Mouse (Mus musculus) lung, adult 2 months (tissue): ENCODE data around the gene Snrnp25. TPM values are rescaled to one million over a fixed set of nuclear protein-coding genes. Genes with fewer than 3 reads are reported as not detected.

Experiments used
- DNase-seq: peaks from one replicate; pipeline ENCODE4 v3.0.0; 2022
- H3K4me1 ChIP-seq: fragments of 200-500 bp; 2 replicates; pipeline ENCODE4 v1.6.1; 2011; ENCODE audit warnings: low read length; ENCODE audit not compliant: control insufficient read depth, insufficient read depth
- H3K4me3 ChIP-seq: fragments of 200-500 bp; replicated peaks from 2 replicates; pipeline ENCODE3; 2011; ENCODE audit warnings: low read depth, mild to moderate bottlenecking, control low read depth, low read length; ENCODE audit errors: extremely low read depth
- CTCF ChIP-seq: fragments of 200-500 bp; IDR thresholded peaks from 2 replicates; pipeline ENCODE4 v1.5.1; 2011; ENCODE audit warnings: mild to moderate bottlenecking, low read length, control low read depth; ENCODE audit not compliant: insufficient read depth
- POLR2A ChIP-seq: fragments of 200-500 bp; IDR thresholded peaks from 2 replicates; pipeline ENCODE4 v1.6.1; 2011; ENCODE audit warnings: low read depth, mild to moderate bottlenecking, control low read depth, low read length, borderline replicate concordance; ENCODE audit errors: extremely low read depth
- WGBS: fragments of 180-500 bp; shearing (Covaris S2); methylation state at CpG from one replicate; pipeline ENCODE4 v1.1.7; 2018; 5-methylcytosine and 5-hydroxymethylcytosine counted together
- polyA plus RNA-seq: library from polyadenylated mRNA; depleted of rRNA; stranded (reverse); fragments of >200 nt; gene quantifications from 2 replicates; pipeline ENCODE4 v1.2.3, GENCODE M21; 2012

The Snrnp25 gene
- polyA plus RNA-seq, 1 experiment = 16.5 TPM

GRCm38 (mm10) chr11:32238093-32238860 is 33.1 kb downstream of the Snrnp25 start:
- TF ChIP-seq CTCF = peak; percentile 99
- TF ChIP-seq POLR2A = no peak
- Histone ChIP-seq H3K4me3 (no peak overlapping the region), H3K4me1 (no peaks in the 10 kb centered on the region; the same call in 1 of the 2 replicates)
- peak; percentile 80 for DNase-seq
- 66% methylated on average over 5 of the region's 5 CpGs for WGBS

GRCm38 (mm10) chr11:32241391-32241790 is 36.2 kb downstream of the Snrnp25 start:
- Histone ChIP-seq H3K4me1 (no peaks in the 10 kb centered on the region; the same call in 1 of the 2 replicates), H3K4me3 (no peak overlapping the region)
- no peak for TF ChIP-seq CTCF
- TF ChIP-seq POLR2A = no peak
- DNase-seq = no peak

DNA sequence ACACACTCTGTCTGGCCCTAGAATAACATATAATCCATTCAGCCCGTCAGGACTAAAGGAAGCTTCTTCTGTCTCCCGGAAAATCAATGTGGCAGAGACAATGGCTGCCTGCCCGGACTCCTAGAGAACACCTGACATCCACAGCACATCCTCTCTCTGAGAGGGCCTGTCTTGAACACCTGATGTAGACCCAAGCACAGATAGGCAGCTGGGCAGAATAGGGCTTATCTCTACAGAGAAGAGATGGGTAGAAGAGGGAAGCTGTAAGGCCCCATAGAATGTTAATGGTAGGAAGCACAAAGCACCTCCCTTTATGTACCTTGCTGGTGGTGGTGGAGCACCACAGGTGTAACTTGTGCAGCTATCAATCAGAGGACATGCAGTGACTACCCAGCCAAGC is 37.0 kb downstream of the Snrnp25 start:
- WGBS = 82% methylated on average over 3 of the region's 3 CpGs
- Histone ChIP-seq H3K4me1 (no peaks in the 10 kb centered on the region; the same call in 1 of the 2 replicates), H3K4me3 (no peak overlapping the region)
- DNase-seq = no peak
- TF ChIP-seq POLR2A (no peak), CTCF (no peak)

DNA sequence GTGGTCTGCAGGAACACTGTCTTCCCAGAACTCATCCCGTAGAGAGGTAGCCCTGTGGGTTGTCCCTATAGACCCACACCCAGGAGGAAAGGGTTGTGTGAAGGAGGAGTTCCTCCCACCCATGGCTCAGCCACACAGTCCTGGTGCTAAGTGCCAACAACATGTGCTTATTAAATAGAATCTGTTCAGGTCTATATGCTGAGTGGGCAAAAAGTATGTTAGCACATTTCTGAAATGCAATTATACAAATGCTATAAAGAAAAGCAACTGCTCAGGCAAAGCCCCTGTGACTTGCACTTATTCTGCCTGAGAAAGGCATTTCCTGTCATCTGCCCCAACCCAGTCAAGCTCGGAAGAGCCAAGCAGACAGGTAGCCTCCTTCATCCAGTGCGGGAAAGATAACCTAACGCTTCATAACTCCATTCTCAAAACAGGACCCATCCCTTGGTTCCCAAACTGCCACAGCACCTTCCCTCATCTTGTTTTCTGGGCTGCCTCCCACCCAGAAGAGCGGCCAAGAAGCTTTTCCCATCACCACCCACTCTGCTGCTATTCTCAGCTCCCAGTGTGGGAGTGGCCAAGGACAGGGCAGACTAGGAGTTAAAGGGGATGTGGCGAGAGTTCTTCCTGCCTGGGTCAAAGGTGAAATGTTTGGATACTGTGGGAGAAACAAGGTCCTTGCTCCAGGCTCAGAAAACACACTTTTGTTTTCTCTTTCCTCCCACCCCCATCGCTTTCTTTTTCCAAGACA is 38.2 kb downstream of the Snrnp25 start:
- WGBS = 59% methylated on average over 7 of the region's 7 CpGs
- TF ChIP-seq POLR2A = no peak
- TF ChIP-seq CTCF = no peak

GRCm38 (mm10) chr11:32244064-32244463 is 38.8 kb downstream of the Snrnp25 start:
- no peaks in the 10 kb centered on the region; the same call in 1 of the 2 replicates for H3K4me1 ChIP-seq
- no peak overlapping the region for H3K4me3 ChIP-seq
- TF ChIP-seq CTCF (no peak), POLR2A (no peak)
- no peak for DNase-seq
- 76% methylated on average over 3 of the region's 3 CpGs for WGBS

More for the DNA sequence above, 38.2 kb downstream of the Snrnp25 start:
- DNase-seq = no peak
- H3K4me3 ChIP-seq = no peak overlapping the region
- no peaks in the 10 kb centered on the region; the same call in 1 of the 2 replicates for H3K4me1 ChIP-seq

- Histone ChIP-seq H3K4me1 (no peaks in the 10 kb centered on the region; the same call in 1 of the 2 replicates), H3K4me3 (no peak overlapping the region)
- DNase-seq = no peak
- 86% methylated on average over 1 of the region's 1 CpGs for WGBS
- no peak for TF ChIP-seq CTCF
- TF ChIP-seq POLR2A = no peak
These were observed 39.4 kb downstream of the Snrnp25 start for GRCm38 (mm10) chr11:32244617-32245016.

DNA sequence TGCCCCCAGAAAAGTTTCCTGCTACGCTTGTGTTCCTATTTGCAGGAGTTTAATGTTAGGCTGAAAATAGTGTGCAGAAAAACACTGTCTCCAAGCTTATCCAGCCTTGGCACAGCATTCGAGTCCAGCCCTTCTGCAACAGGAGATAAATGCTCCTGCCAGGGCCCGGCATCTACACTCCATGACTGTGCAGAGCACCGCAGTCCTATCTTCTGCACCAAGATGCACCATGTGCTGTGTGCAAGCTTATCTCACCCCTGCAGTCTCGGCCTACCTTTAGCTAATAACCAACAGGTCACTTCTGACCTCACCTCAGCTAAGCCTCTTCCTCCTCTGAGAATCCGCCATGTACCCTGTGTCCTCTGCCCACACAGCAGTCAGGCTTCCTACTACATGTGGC is 40.4 kb downstream of the Snrnp25 start:
- H3K4me1 ChIP-seq = no peaks in the 10 kb centered on the region; the same call in 1 of the 2 replicates
- 92% methylated on average over 6 of the region's 6 CpGs for WGBS
- no peak for DNase-seq
- TF ChIP-seq POLR2A (no peak), CTCF (no peak)
- H3K4me3 ChIP-seq = no peak overlapping the region

DNA sequence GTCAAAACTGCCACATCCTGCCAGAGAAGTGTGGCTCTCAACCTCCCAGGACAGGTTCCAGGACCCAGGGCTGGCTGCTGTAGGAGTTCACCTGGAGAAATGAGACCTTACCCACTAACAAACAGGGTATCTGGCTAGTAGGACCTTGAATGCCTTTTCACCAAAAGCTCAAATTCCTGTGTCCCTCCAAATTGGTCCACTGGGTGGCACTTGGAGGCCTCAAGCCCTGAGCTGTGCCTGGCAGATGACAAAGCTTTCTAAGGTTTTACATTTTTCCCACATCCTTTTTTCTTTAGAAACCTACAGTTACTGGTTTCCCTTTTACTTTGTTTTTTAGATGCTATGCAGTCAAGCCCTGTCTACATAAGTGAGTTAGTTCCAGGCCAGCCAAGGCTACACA is 41.9 kb downstream of the Snrnp25 start:
- TF ChIP-seq CTCF (no peak), POLR2A (no peak)
- no peak for DNase-seq
- no peak overlapping the region for H3K4me3 ChIP-seq
- no peaks in the 10 kb centered on the region; the same call in 1 of the 2 replicates for H3K4me1 ChIP-seq

- WGBS = 78% methylated on average over 3 of the region's 3 CpGs
- no peak for DNase-seq
- TF ChIP-seq POLR2A (no peak), CTCF (no peak)
- no peaks in the 10 kb centered on the region; the same call in 1 of the 2 replicates for H3K4me1 ChIP-seq
- no peak overlapping the region for H3K4me3 ChIP-seq
These were observed 43.1 kb downstream of the Snrnp25 start for GRCm38 (mm10) chr11:32248350-32248749.
